Mouse (Mus musculus) cerebellum, adult 9-10 months (tissue): ENCODE results near the gene Ap3b1.

Experiments used
- DNase-seq: peaks from one replicate; pipeline ENCODE4 v3.0.0; 2022

Gene Ap3b1

DNA sequence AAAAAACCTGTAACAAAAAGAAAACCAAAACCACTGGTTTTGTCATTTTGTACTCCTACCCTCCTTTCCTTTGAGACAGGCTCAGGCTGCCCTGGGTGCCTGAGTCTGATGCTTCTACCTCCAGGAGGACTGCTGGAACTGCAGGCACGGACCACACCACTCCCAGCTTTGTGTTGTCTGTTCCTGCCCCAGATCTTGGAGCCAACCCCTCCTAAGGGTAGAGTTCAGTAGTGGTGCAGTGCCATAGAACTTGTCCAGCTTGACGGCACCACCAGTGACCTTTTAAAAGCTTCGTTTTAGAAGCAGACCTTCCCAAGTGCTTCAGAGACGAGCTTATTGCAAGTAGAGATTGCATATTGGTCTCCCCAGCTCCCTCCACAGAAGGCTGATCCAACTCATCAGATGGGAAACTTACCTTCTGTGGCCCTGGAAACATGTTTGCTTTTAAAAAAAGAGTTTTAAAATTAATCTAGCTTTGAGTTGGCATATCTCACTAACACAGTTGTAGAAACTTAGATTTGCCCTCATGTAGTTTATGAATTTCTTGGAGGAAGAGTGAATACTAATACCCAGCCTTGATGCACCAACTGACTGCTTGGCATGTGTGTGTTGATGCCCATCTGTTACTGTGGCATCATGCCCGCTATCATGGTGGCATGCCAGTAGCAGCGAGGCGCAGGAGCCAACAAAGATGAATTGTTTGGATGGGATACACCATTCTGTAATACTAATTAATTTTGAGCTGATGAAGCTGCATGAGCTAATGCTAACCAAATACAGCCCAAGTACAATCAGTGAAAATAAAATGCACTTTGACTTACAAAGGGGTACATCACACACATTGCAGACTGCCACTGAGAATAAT lies 17.0 kb downstream of the Ap3b1 start:
- DNase-seq = peak; percentile 99

DNA sequence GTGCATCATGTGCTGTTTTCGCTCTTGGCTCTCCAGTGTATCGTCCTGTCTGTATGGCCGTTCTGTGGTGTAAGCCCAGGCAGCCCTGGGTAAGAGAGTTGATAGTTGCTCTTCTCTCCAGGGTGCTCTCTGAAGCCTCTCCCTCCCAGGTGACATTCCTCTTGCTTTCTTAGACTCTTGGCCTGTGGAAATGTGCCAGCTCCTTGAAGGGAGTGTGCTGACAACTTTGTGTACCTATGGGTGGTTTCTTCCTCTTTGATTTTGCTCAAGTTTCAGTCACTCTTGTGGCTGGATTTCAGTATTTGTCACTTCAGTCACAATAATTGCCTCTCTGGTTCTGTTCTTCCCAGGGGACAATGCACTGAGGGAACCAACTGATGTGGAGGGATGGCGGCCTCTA lies 20.2 kb downstream of the Ap3b1 start:
- no peak for DNase-seq

DNA sequence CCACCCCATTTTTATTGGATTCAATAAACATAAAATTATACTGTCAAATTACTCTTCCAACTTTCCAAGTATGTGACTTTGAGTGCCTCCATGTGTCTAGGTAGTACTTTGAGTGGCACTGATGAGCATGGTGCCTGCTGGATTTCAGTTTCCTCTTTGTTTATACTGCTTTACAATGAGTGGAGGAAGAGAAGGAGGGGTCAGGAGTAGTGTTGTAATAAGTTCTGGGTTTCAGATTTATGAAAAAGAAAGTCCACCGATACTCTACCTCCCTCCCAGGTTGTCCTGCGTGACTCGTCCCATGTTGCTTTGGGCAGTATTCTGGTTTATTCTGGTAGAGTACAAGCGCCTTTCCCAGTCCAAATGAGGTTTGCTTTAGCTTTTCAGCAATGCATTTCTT lies 22.7 kb downstream of the Ap3b1 start:
- no peak for DNase-seq

DNA sequence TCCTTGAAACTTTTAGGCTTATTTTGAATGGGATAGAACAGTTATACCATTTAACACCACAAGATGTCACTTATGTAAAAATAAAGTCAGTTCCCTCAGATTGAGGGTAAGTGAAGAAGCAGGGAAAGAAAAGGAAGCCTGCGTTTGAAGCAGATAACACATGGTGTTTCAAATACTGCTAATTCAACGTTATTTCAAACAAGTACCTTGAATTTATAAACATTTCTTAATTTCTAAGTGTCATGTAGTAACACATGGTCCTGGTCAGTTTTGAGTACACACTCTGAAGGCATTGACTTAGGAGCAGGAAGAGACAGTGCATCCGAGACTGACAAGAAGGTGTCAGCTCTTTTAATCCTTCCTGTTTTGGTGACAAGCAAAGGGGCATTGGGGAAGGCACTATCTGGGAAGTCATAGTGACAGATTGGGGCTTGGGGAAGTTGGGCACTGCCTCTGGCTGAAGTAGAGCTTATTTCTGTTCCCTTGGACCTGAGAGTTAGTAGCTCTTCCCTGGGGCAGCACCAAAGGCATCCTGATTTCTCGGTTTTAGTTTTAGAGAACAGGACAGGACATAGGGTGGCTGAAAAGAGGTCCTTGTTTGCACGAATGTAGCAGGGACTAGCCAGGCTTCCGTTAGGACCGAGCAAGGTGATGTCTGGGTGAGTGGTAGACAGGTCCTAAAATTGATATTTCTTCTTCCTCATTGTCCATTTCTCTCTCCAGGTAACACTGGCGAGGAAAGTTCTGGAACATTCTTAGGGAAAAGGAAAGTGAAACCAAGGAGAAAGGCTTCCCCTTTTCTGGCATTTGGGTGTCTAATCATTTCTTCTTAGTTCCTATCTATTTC lies 23.3 kb downstream of the Ap3b1 start:
- no peak for DNase-seq

DNA sequence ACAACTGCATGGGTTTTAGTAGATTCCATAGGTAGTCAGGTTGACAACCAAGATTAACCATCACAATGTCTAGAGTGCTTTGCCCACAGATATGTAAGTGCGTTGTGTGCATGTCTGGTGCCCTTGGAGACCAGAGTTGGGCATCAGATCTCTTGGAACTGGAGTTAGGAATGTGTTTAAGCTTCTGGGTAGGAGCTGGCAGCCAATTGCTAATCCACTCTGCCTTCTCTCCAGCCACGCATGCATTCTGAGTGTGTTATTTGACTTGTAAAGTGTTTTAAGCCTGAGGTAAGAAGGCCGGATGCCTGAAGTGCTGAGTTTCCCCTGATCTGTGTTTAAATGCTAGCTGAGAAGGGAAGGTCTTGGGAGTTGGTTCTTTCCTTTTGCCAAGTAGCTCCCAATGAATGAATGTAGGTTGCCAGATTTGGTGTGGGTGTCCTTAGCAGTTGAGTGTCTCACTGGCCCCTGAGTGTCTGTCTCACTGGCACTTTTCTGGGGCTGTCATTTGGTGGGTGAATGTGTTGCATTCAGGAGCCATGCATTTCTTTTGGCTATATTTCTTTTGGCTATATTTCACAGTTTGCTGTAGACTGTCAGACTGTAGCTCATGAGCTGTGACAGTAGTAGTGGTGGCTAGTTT lies 26.3 kb downstream of the Ap3b1 start:
- no peak for DNase-seq

DNA sequence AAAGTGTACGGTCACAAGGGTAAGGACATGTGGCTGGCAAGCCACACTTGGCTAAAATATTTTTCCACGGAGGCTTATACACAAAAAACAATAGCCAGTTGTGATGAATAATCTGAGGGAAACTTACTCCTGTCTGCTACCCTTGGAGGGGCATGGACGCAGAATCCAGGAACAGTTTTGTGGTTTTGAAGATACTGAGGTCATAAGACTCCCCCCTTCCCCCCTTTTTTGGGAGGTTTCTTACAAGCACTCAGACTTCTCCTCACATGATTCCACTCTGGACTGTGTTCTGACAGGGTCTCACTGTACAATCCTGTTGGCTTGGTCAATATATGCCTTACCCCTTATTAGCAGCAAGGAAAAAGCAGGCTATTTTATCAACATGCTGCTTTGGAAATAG lies 29.8 kb downstream of the Ap3b1 start:
- no peak for DNase-seq

DNA sequence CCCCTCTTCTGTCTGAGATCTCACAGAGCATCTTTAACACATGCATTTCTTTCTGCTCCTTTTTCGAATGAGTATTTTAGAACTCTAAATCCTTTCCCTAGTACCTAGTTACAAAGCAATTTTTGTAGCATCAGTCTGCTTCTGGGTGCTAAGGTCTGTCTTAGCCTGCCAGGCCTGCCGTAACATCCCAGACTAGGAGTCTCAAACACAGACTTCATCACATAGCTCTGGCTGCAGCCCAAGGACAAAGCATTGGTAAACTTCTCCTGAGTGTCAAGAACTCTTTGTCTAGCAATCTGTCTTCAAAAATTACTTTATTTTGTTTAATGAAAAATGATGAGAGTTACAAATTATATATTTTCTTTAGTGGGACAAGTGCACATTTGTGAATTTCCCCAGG lies 30.8 kb downstream of the Ap3b1 start:
- DNase-seq = no peak

DNA sequence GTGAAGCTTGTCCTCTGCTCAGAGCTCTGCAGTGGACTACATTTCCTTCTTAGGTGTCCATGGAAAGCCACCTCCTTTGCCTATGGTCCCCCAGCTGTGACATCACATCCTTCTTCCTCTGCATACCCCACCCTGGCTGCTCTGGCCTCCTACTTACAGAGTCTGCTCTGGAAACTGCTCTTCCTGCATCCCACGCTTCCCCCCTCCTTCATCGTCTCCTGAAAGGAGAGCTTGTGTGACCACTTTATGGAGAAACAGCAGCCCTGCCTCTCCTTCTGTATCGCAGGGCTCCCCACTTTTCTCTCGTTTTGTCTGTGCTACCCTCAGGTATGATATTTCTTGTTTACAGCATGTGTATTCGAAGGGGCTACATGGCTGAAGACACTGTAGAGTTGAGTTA lies 33.5 kb downstream of the Ap3b1 start:
- DNase-seq = no peak

DNA sequence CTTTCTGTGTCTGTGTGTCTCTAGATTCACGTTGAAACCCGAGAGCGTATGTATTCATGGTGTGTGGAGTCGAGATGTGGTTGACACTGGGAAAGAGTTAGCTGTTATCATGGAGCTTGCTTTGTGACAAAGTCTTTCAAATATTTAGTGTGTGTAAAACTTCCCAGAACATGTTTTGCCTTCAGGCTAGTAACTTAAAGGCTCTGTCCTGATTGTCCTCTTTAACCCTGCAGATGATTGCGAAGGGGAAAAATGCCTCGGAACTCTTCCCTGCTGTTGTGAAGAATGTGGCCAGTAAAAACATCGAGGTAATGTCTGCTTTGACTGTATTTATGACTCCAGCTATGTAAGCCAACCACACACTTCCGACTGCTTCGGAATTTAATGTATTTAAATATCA lies 35.7 kb downstream of the Ap3b1 start:
- no peak for DNase-seq

DNA sequence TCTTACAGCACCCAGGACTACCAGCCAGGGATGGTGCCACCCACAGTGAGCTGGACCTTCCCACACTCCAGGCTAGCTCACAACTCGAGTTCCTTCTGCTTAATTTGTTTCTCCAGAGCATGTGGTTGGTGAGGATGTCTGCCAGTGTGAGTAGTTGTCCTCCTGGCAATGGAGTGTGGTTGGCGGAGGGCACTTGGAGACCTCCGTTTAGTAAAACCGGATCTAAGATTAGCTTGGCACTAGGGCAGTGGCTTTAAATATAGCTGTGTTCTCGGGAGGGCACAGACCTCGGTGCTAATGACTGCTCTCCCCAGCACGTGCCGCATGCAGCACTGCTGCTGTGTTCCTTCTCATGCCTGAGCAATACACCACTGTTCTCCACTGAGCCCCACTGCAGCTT lies 37.0 kb downstream of the Ap3b1 start:
- peak; percentile 52 for DNase-seq

DNA sequence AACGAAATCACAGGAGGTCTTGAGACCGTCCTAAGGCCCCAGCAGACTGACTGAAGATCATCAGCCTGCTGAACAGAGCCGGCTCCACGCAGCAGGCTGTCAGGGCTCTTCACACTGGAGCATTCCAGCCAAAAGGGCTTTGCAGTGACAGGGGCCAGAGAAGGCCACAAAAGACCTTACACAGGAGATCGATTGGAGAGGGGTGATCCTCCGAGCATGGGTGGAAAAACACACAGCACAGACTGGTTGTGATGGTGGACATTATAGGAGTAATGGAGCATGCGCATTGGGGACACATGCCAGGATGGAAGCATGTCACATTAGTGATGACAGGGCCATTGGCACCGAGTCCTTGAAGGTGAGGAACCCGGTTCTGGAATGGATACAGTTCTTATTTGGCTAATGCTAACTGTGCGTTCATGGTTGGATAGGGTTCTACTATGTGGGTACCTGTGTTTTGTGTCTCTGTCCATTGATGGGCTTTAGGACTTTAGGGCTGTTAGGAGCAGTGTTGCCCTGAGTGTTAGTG lies 37.7 kb downstream of the Ap3b1 start:
- DNase-seq = peak; percentile 64

DNA sequence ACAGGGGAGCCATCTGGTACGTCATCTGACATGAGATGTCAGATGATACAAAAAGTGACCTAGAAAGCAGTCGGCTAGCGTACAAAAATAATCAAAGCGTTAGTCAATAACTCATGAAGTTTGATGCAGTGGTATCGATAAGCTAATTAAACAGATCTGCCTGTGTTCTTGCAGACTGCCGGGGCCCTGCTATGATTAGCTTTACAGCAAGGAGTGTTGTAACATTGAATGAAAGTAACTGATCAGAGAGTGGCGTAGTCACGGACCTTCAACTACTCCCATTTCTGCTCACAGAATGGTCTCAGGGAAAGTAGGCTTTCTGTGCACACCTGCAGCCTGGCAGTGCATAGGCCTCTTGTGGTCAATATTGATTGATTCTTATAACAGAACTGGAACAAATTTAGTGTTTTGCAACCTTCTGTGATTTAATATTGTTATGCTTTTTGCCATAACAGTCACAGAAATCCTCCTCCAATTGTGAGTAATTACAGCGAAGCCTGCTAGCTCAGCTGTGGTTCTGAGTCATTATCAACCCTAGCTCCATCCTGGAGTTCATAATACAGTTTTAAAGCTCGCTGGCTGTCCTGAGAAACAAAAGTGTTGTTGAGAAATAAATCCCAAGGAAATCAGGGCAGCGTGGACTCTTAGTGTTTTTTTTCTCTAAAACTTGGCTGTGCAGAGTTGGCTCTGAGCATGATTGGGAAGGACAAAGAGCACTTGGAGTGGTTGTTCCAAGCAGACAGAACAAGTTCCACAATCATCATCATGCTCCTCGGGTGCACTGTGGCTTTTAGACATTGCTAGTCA lies 40.0 kb downstream of the Ap3b1 start:
- DNase-seq = no peak

DNA sequence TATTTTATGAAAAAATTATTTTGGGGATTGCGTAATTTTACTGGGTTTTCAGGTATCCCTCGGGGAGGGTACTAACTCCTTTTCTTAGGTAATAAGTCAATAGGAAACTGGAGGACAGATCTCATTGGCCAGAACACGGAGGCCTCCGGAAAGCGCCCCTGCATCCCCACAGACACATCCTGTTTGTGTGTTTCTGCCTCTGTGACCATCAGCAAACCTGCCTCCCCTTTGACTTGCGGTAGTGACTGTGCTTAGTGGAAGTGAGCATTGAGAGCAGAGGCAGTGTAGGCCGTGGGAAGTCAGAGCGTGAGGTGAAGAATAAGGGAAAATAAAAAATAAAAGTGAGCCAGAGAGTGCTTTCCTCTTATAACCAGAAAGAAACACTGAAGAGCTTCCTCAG lies 41.7 kb downstream of the Ap3b1 start:
- DNase-seq = no peak

DNA sequence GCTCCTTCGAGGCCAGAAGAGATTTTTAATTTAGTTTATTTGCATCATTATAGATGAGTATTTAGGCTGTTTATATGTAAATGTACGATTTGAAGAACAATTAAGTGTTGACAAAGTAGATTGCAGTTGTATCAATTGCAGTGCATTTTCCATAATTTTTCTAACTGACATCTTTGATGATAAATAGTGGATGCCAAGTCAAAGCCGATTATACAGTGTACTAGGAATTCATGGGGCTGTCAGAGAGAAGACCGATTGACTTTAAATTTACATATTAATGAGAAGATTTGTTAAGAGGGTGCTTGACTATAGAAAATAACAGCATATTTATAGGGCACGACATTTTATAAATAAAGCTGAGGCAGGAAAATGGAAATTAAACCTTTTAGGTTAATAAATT lies 64.8 kb downstream of the Ap3b1 start:
- DNase-seq = no peak

DNA sequence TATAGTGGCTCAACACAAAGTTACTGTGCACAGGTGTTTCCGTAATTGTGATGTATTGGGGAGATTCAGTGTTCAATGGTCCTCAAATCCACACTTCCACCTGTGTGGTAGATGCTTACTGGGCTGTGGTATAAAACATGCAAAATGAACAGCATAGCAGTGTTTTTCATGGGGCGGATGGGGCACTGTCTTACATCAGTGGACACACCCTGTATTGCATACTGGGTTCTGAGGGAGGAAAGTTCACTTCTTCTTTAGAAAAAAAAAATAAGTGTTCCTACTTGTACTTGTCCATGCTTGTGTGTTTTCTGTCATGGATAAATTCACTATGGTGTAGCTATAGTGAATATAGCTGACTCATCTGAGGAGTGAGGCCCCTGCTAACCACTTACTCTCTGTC lies 70.8 kb downstream of the Ap3b1 start:
- DNase-seq = no peak

DNA sequence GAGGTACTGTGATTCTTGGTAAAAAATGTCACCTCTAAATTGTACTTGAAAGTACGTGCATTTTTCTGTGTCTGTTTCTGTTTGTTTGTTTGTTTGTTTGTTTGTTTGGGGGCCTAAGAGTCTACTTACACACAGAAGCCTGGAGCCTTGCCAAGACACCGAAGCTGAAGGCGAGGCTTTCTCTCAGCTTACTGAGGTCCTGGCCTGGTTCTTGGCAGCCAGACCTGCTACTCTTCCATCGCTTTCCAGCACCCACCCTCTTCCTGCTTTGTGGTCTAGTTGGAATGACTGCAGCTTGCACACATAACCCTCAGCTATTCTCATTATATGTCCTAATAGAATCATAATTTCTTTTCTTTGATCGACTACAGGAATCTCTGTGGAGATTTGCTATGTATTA lies 80.6 kb downstream of the Ap3b1 start:
- no peak for DNase-seq

DNA sequence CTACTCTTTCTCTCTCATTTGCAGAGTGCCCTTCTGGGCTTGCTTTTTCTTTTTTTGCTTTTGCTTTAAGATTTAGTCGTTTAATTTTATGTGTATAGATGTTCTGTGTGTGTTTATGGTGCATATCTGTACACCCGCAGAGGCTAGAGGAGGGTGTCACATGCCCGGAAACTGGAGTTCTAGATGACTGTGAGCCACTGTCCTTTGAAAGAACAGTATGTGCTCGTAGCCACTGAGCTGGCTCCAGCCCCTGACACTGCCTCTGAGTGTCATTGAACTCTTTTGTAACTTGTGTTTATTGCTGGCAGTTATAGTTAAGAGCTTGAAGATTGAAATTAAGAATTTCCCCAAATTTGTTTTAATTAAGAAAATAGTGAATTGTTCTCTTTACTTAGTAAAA lies 82.4 kb downstream of the Ap3b1 start:
- no peak for DNase-seq

DNA sequence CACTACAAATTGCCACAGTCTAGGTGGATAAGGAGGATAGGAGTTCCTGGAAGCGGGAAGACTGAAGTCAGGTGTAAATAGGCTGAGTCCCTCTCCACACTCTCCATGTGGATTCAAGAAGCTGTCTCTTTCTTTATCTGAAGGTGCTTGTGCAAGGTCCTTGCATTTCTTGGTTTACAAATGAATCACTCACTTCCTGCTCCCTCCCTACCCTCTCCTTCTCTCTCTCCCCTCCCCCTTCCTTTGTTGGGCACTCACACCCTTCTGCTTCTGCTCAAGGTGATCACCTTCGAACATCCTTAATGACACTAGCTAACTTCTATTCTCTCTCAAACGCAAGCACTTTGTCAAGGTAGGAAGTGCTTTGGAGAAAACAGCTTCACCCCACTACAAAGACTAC lies 84.7 kb downstream of the Ap3b1 start:
- DNase-seq = no peak

DNA sequence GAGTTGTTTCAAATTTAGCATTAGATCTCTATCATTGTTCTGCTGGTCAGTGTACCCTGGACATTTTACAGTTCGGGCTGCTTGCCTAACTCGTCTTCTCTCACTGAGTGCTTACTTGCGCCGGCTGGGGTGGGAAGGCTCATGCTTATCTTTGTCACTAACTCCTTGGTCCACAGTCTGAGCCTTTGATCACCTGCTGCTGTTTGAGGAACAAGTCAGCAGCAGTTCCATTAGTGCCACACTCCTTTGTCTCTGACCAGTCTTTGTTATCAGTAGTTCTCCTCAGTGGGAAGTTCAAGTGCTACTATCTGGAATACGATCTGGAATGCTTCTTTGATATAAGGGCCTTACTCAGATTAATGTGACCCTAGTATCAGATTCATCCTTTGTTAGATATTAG lies 86.3 kb downstream of the Ap3b1 start:
- DNase-seq = no peak

DNA sequence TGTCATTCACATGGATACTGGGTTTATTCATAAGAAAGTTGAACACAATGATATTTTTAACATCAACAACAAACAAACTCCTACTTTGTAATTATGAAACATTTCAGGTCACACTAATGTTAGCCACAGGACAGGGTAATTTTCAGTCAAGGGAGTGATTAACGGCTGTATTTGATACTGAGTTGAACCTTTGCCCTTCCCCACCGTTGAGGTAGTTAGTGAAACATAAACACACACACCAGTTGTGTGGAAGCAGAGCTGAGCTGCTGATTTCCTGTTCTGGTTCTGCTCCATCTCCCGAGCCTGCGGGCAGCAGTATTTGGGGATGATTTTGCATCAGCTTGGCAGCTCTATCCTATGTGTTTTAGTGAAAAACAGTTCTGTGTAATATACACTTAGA lies 88.2 kb downstream of the Ap3b1 start:
- DNase-seq = no peak

DNA sequence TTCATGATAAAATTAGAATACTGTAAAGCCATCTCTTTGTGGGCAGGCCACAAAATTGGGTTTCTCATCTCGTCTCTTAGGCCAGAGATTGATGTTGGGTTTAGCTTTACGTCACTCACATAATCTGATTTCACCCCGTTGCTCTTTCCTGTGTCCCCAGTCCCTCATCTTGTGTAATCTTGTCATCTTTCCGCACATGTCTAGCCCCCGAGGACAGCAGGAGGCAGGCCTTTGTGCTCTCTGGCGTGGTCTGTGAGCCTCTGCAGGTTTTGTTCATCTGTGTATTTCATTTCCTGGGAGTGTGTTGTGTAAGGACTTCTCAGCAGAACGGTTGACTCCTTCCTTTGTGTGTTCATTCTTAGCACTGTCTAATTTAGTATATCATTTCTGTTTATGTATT lies 90.8 kb downstream of the Ap3b1 start:
- no peak for DNase-seq

DNA sequence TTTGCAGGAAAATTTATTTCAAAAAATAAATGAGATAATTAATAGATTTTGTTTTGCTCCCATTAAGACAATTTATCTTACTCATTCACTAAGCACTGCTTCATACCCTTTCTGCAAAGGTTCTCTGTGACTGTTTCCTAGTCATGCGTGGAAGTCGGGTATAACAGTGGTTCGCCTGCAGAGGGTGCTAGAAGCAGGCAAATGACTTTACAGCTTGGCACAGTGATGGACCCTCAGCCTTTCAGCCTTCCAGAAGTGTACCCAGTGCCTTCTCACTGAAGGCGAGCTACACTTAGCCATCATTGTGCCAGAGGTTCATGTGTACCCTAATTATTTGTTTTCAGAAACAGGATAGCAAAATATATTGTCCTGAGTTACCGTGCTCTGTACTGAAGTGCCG lies 92.5 kb downstream of the Ap3b1 start:
- DNase-seq = no peak

DNA sequence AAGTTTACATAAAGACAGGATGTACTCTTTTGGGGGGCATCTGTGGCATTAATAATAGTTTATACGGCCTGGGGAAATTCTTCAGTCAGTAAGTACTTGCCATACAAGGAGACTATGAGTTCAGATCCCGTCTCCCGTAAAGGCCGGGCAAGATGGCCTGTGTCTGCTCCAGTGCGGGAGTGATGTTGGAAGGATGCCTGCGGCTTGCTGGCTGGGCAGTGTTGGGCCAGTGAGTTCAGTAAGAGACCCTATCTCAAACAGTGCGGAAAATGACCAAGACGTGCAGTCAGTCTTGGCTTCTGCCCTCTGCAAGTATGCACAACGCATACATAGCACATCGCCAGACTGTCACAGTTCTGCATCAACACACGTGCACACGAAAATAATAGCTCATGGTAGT lies 95.4 kb downstream of the Ap3b1 start:
- no peak for DNase-seq
